In the genomic region with DNA sequence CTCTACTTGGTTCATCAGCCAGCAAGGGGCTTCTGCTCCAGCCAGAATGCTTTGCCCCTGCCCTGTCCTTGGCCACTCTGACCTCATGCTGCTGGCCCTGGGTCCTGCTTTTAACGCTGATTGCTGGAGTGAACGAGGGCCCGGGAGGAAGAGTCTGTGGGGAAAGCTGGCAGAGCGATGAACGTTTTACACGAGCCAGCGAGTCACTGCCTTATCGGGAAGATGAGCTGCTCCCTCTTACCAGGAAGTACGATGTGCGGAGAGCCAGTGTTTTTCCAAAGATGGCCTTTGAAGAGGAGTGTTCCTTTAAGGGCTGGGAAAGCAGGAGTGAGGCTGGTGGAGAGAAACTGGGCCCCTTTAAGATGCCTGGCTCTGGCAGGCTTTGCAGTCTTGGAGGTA, we compare ENCODE assay signal across 9 mouse cellular contexts. TPM values are rescaled to one million over a fixed set of nuclear protein-coding genes. Genes with fewer than 3 reads are reported as not detected.
A peak's percentile ranks its signal among the peaks of the same experiment; 100 is the strongest.
DNase-seq lines count a peak whose midpoint lies in the region; TF ChIP-seq lines count a peak whose summit lies in the region.
"Had no signal": no experiment of that assay in that cellular context is flagged by ENCODE, and none has a peak within 500 bp of the region (broad histone marks: within the 10 kb centered on the region; RNA-seq: fewer than 3 reads in every experiment).

No protein-coding gene starts in this region.

- H3K36me3 ChIP-seq in heart, adult 2 months (ENCODE audit: control insufficient read depth, insufficient read depth, low read length) = no peaks in the 10 kb centered on the region
- H3K36me3 ChIP-seq in limb, embryonic 10.5 days = no peaks in the 10 kb centered on the region

- no peaks in the 10 kb centered on the region for H3K79me2 ChIP-seq in heart, adult 2 months (replicated peaks; ENCODE audit: control insufficient read depth, insufficient read depth, low read length)

- H3K9me3 ChIP-seq in limb, embryonic 10.5 days (replicated peaks) = no peaks in the 10 kb centered on the region

- intact Hi-C loops in heart, adult 2 months (cut with DNase I) = no loop called here
- intact Hi-C loops in heart, postnatal 36 days (cut with DNase I) = loop anchor here (10.0 kb wide), 1 partner anchor 527 kb away; the partner anchor contains the start of gene Gpr37l1

- no peak for TF ChIP-seq CTCF in heart, adult 2 months (IDR thresholded peaks at IDR 0.05)

- no peaks in the 10 kb centered on the region for H3K27me3 ChIP-seq in heart, adult 2 months (ENCODE audit: control insufficient read depth, insufficient read depth, low read length)
- H3K27me3 ChIP-seq in limb, embryonic 10.5 days (ENCODE audit: low read depth, poor library complexity, severe bottlenecking) = peaks cover 20% of the 10 kb centered on the region; the same call in 1 of the 2 replicates

- no peak overlapping the region for H3K9ac ChIP-seq in heart, adult 2 months (ENCODE audit: low read depth, low read length)

- DNase-seq in heart, adult 2 months = no peak
- no peak for DNase-seq in heart, postnatal 36 days
- DNase-seq in 3T3-L1 (ENCODE audit: low read depth, low spot score) = peak; percentile 69
- peak; percentile 63 for DNase-seq in brain, adult 2 months (ENCODE audit: low read depth, low spot score)
- DNase-seq in limb, embryonic 10.5 days (ENCODE audit: low spot score) = no peak
- no peak for DNase-seq in spleen, adult 18-20 months
- DNase-seq in right cerebral cortex, postnatal 14 days = no peak
- no peak for DNase-seq in frontal cortex, postnatal 10 days (ENCODE audit: low spot score in 2 of 2)
- DNase-seq: thymus, adult 18-20 months had no signal

- TF ChIP-seq EP300 in heart, adult 2 months (IDR thresholded peaks at IDR 0.05; ENCODE audit: insufficient read depth, low read depth, low read length) = no peak

- 12% methylated on average over 10 of the region's 10 CpGs for whole genome bisulfite sequencing in heart, adult 2 months
- WGBS in limb, embryonic 10.5 days = 49% methylated on average over 10 of the region's 10 CpGs

- no peak for TF ChIP-seq POLR2A in heart, adult 2 months (IDR thresholded peaks at IDR 0.05; ENCODE audit: insufficient read depth, low read depth, low read length)

- peaks cover 14% of the 10 kb centered on the region for H3K4me1 ChIP-seq in heart, adult 2 months (ENCODE audit: control insufficient read depth, insufficient read depth, low read length)
- peaks cover 49% of the 10 kb centered on the region for H3K4me1 ChIP-seq in limb, embryonic 10.5 days

- peak overlapping the region; percentile 71 for H3K27ac ChIP-seq in heart, adult 2 months
- peak overlapping the region; percentile 5; the same call in 1 of the 2 replicates for H3K27ac ChIP-seq in limb, embryonic 10.5 days

- no peak overlapping the region for H3K4me3 ChIP-seq in heart, adult 2 months
- no peak overlapping the region for H3K4me3 ChIP-seq in limb, embryonic 10.5 days

RNA-seq across cellular contexts. Expression of gene Csrp1, which starts 28.4 kb away (rescaled TPM):
- 10 to 100 TPM; 50.1 to 50.5 TPM for total RNA-seq in heart, adult 2 months (2021)
- 99.2 and 128 TPM in 2 replicates for polyA plus RNA-seq in heart, adult 2 months (2012; rRNA removed)
- total RNA-seq in heart, postnatal 36 days (2021) = 10 to 100 TPM; 46.5 to 52.8 TPM
- 46.3 and 54.4 TPM in 2 replicates for polyA plus RNA-seq in limb, embryonic 10.5 days (2016; fragmentation: Nextera tagmentation; extraction: Ambion mirVana)

Comparison
In these comparisons a context has a peak if more than half of its experiments do, and no peak if none do; other contexts are left out.
1. DNase-seq: peak in 3T3-L1 (single experiment) and brain, adult 2 months (single experiment); none in heart, adult 2 months (0 of 2), heart, postnatal 36 days (0 of 2), limb, embryonic 10.5 days (single experiment), spleen, adult 18-20 months (0 of 2), right cerebral cortex, postnatal 14 days (single experiment) and frontal cortex, postnatal 10 days (0 of 2).